Mouse (Mus musculus): ENCODE data around the gene Gm20716. TPM values are rescaled to one million over a fixed set of nuclear protein-coding genes. Genes with fewer than 3 reads are reported as not detected.
A peak's percentile ranks its signal among the peaks of the same experiment; 100 is the strongest.
"Not testable (repeated sequence)": the region's sequence is repeated elsewhere in the genome, so short reads cannot be mapped to it uniquely, and the experiment has no call there.

The Gm20716 gene
- total RNA-seq, 2 experiments from 2014 or later, result 33.2 to 47.1 TPM

DNA sequence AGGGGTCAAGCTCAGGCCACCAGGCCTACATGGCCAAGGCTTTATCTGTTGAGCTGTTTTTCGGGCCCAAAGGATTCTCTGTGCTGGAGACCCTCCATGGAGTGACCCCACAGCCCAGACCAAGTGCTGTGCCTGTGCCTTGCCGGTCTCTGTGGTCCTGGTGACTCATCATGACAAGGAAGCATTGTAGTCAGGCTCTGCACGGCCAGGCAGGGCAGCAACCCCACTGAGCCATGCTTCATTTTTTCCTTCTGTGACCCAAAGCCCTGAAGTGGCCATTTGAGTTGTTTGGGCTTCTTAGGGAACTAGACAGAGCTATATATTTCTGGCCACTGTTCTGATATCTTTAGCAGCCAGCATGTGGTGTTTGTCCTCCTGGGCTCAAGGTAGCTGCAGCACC is 62.4 kb downstream of the Gm20716 start:
- no peak for ATAC-seq (ENCODE audit: poor library complexity, severe bottlenecking)

DNA sequence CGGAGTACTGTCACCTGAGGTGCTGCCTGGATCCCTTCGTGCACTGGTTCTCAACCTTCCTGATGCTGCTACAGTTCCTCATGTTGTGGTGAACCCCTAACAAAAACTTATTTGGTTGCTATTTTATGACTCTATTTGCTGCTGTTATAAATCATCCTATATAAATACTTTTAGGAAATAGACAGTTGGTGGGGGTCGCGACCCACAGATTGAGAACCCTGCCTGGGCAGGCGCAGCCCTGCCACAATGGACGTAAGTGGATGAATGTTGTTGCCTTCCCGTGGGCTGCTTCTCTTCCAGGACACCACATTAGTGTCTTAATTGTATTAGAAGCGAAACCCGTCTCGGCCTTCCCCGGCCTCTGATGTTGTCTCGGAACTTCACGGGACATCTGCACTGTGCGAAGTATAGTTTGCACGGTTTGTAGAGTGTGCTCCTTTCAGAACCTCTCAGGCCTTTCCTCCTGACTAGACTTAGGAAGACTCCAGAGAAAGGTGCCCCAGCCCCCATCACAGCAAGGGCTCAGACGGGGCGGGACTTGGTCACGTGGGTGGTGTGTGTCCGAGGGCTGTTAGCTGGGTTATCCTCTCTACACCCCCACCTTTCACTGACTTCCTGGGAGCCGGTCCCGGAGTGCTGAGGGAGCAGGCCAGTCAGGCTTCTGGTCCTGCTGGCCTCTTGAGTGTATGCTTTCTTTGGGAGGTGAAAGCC is 63.3 kb downstream of the Gm20716 start:
- no peak for ATAC-seq (ENCODE audit: poor library complexity, severe bottlenecking)

- no peak for ATAC-seq (ENCODE audit: poor library complexity, severe bottlenecking)
Measured at GRCm38 (mm10) chr2:168161978-168162377, 68.2 kb downstream of the Gm20716 start.

- no peak for ATAC-seq (ENCODE audit: poor library complexity, severe bottlenecking)
Measured at GRCm38 (mm10) chr2:168161514-168161971, 68.6 kb downstream of the Gm20716 start.

DNA sequence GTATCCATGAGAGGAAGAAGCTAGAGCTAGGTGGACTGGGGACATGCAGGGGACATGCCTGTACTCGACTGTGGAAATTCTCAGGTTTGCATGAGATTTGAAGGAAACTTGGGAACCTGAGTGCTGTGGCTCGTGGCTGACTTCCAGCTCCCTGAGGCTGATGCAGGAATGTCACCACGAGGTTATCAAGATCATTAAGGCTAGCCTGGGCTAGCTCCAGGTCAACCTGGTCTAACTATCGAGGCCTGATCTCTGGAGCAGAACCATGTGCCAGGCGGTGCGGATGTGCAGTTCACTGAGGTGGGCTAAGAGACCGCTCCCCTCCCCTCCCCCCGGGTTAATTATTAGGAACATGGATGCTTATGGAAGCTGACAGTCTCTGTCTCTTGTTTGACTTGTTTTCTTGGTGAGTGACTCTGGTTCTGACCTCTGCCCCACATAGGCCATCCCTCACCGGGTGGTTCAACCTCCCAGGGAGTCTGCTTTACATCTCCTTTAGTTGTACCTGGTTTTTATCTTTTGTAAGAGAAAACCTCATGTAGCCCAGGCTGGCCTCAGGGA is 69.7 kb downstream of the Gm20716 start:
- ATAC-seq (ENCODE audit: poor library complexity, severe bottlenecking), result no peak

DNA sequence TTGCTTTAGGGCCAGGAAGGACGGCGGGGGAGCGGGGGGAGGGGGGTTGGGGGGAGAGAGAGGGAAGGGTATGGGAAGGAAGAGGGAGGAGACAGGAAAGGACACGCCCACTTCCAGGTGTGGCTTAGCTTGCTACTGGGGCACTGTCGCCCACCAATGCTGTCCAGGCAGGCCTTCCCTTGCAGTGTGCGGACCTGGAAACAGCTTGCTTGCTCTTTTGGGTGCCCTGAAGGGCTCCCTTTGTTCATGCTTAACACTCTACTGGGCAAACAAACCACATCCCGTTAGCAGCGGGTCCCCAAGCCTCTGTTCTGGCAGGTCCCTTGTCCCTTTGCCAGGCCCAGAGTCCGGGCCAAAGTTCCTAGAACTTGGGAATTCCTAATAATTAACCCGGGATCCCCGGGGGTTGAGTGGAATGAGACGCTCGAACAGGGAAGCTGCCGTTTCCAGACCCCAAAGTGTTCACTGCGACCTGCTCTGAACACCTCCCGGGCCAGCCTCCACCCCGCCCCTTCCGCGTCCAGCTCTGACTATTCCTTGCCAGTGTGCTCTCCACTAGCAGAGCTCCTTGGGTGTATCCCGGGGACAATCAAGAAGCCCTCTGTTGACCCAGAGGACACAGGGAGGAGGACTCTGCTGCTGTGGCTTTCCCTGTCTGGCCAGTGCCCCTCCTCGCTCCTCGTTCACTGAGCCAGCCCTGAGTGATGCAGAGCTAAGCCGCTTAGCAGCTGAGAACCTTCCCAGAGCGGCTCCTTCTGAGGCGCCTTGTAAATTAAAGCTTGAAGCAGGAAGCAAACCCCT is 71.1 kb downstream of the Gm20716 start:
- ATAC-seq (ENCODE audit: poor library complexity, severe bottlenecking), result peak; percentile 33

- not testable (repeated sequence) for ATAC-seq (ENCODE audit: poor library complexity, severe bottlenecking)
Measured at GRCm38 (mm10) chr2:168157974-168158373, 72.2 kb downstream of the Gm20716 start.

- no peak for ATAC-seq (ENCODE audit: poor library complexity, severe bottlenecking)
Measured at GRCm38 (mm10) chr2:168156361-168156760, 73.8 kb downstream of the Gm20716 start.

DNA sequence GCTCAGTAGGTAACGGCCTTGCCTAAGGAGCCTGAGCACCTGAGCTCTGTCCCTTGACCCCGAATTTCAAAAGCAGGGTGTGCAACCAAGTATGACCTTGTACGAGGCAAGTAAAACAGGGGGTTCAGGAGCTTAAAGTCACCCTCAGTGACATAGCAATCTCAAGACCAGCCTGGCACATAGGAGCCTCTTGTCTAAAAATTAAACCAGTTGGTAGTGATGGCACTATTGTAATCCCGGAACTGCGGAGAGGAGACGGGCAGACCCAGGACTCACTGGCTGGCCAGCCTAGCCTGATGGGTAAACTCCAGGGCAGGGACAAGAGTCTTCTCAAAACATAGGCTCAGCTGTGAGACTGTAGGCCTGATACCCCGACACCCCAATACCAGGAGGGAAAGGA is 74.5 kb downstream of the Gm20716 start:
- ATAC-seq (ENCODE audit: poor library complexity, severe bottlenecking), result no peak

DNA sequence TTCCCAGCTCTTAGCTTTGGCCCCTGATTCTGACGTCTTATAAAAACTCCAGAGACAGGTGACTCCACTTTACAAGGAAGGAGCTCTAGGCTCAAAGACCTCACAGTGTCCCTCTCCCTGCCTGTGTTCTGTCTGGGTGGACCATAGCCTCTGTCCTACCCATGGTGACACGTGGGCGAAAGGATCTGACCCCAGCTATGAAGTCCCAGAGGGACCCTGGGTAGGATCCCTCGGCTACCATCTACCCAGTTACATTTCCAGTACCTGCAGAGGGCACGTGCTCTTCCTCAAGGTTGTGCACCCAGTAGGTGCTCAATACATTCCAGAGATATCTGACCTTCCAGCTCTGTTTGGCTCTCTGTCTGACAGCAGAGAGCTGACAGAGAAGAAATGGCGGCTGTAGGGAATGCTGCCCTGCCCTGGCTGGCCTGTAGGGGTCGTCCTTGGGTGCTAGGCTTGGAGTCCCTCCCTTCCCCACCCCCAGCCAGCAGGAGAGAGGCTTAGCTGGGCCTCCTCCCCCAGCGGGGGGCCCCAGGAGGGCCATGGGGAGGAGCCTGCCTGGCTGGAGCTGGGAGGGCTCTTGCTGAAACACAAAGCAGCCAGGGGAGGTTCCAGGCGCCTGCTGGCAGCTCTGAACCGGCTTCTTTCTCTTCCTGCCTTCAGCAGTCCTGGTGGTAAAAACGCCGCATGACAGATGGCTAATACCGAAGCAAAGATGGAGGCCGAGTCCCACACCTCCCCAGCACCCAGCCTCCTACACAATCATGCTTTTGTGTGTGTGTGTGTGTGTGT is 75.9 kb downstream of the Gm20716 start:
- ATAC-seq (ENCODE audit: poor library complexity, severe bottlenecking), result peak; percentile 89

DNA sequence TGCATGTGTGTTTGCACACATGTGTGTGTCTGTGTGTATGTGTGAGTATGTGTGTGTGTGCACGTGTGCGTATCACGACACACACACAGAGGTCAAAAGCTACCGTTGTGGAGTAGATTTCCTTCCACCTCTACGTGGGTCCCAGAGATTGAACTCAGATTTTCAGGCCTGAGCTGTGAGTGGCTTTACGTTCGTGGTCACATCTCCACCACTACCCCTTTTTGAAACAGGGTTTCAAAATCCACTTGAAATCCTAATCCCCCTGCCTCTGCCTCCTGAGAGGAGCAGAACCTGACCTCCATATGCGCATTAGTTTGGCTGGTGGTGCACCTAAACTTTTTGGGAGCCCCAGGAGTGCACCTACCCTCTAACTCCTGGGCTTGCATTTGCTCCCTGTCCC is 80.9 kb downstream of the Gm20716 start:
- no peak for ATAC-seq (ENCODE audit: poor library complexity, severe bottlenecking)

DNA sequence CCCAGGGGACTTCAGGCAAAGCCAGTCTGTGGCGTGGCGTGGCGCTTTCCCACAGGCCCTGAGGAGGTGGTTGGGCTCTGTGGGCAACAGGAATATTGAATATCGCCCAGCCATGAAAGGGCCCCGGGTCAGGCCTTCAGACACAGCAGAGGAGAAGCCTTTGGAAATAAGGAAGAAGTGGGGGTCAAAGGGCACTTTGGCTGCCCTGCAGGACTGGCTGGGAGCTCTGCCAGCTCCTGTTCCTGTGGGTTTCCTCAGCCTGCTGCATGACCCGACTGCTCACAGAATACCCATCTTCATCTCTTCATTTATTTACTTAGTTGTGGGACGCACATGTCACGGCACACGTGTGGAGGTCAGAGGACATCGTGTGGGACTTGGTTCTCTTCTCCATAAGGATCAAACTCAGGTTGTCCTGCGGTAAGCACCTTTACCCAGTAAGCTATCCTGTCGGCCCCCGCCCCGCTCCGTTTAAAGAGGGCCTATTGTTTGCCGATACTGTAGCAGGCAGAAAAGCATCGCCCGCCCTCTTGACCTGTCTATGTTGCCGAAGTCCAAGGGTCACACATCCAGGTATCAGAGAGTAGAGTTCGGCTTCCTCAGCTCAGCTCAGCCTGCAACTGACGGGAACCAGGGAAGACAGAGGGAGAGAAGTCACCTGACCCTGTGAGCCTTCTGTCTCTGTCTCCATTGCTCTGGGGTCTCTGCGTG is 82.3 kb downstream of the Gm20716 start:
- no peak for ATAC-seq (ENCODE audit: poor library complexity, severe bottlenecking)

- ATAC-seq (ENCODE audit: poor library complexity, severe bottlenecking), result no peak
Measured at GRCm38 (mm10) chr2:168145437-168145836, 84.7 kb downstream of the Gm20716 start.

DNA sequence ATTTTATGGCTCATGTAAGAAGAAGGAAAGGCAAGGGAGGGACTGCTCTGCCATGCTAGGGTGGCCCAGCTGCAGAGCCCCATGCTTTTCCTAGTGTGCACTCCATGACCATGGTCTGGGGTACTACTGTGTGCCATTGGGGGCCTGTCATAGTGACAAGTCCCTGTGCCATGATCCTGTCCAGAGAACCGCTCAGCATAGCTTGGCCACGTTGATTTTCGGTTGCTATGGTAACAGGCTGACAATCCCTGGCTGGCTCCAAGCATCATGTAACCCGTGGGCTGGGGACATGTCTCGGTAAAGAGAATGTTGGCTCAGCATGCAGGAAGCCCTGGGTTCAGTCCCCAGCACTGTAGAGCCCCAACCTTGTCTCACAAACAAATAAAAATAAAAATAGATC is 86.4 kb downstream of the Gm20716 start:
- no peak for ATAC-seq (ENCODE audit: poor library complexity, severe bottlenecking)

DNA sequence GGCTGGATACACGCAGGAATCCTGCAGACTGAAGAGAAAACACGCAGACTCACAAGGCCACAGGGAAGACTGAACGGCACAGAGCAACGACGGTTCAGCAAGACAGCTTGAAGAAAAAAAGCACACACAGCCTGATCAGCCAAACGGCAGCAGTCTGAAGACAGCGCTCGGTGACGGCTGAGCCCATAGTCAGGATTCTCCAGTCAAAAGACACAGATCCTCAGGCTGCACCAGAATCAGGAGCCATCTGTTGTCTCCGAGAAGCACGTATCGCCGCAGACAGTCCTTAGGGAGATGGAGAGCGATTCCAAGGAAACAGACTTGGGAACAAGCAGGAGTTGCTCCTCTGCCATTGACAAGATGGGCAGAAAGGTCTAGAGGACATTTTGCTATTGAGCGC is 93.0 kb downstream of the Gm20716 start:
- ATAC-seq (ENCODE audit: poor library complexity, severe bottlenecking), result no peak

Other genes with a start within 250 kb of the Gm20716 start
- gene Ripor3, start 219.7 kb downstream of the Gm20716 start, total RNA-seq (2015), result 0.20 TPM in 1 of 2 replicates, not detected in the other
- not detected in 2 replicates for gene Ripor3, start 219.7 kb downstream of the Gm20716 start, total RNA-seq (2017)
- 0.30 TPM in 1 of 2 replicates, not detected in the other for gene Pard6b, start 149.4 kb downstream of the Gm20716 start, total RNA-seq (2015)
- gene Pard6b, start 149.4 kb downstream of the Gm20716 start, total RNA-seq (2017), result 0.26 TPM in 1 of 2 replicates, not detected in the other
- 17.2 and 21.8 TPM in 2 replicates for gene Adnp, start 23.3 kb downstream of the Gm20716 start, total RNA-seq (2015)
- gene Adnp, start 23.3 kb downstream of the Gm20716 start, total RNA-seq (2017), result 2.3 and 4.9 TPM in 2 replicates
- gene Dpm1, start 227 bp upstream of the Gm20716 start, total RNA-seq (2015), result 59.5 and 81.8 TPM in 2 replicates
- gene Dpm1, start 227 bp upstream of the Gm20716 start, total RNA-seq (2017), result 28.1 and 67.3 TPM in 2 replicates
- 3.4 and 4.0 TPM in 2 replicates for gene Mocs3, start 258 bp upstream of the Gm20716 start, total RNA-seq (2015)
- gene Mocs3, start 258 bp upstream of the Gm20716 start, total RNA-seq (2017), result 1.7 and 2.1 TPM in 2 replicates
- gene Kcng1, start 51.4 kb upstream of the Gm20716 start, total RNA-seq (2015), result 0.09 and 0.69 TPM in 2 replicates
- gene Kcng1, start 51.4 kb upstream of the Gm20716 start, total RNA-seq (2017), result 0.24 TPM in 1 of 2 replicates, not detected in the other

Data from megakaryocyte, adult 5-6 weeks (primary cell).